Mouse (Mus musculus) cerebellum, adult 11-12 months (tissue): Measurements from ENCODE around the gene Olfr57.
"Not testable (repeated sequence)": the region's sequence is repeated elsewhere in the genome, so short reads cannot be mapped to it uniquely, and the experiment has no call there.

ENCODE experiments used
- DNase-seq: peaks from one replicate; pipeline ENCODE4 v3.0.0; 2022

Gene Olfr57

DNA sequence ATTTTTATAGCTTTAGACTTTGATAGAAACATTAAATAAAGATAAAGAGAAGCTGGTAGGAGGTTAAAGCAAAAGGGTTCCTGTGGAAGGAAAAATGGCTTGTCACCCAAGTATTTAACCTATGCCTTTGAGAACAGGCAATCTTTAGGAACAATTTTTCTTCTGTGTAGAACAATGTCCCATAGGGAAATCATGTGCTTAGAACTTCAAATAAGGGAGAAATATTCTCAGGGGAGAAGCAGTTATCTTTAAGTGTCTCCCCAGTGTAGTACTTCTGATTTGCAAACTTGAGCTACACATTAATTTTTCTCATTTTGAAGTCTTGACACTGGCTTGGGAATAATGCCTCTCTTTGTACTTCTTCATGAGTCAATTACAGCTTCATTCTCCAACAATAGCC, at the start of gene Olfr57:
Gene Olfr57, plus strand, starts transcription at position 301 of the 400 bp plus-strand sequence.
- no peak for DNase-seq

DNA sequence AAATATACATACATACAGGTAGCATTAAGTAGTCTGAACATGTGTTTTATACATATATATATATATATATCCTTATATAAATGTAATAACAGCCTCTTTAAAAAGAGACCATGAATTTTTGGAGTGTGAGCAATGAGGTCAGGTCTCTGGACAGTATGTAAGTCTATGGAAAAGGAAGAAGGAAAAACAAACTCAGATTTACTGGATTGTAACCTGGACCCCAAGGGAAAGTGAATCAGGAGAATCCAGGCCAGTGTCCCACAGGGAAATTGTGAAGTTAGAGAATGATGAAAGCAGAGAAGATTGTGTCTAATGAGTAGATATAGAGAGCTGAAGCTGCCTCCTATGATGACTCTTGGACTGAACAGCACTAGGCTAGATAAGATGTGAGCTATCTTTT, 47.8 kb upstream of the Olfr57 start, which contains the start of gene Olfr1352:
Gene Olfr1352, plus strand, starts transcription at position 301 of the 400 bp plus-strand sequence.
- no peak for DNase-seq

DNA sequence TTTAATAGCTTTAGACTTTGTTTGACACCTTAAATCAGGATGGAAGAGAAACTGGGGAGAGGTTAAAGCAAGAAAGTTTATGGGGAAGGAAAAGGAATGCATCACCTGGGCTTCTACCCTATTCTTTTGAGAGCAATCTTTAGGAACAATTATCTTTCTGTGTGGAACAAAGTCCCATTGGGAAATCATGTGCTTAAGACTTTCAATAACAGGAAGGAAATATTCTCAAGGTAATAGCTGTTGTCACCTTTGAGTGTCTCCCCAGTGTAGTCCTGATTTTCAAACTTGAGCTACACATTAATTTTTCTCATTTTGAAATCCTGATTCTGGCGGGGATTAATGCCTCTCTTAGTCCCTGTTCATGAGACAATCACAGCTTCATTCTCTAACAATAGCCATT, 16.4 kb upstream of the Olfr57 start, which contains the start of gene Olfr1351:
Gene Olfr1351, plus strand, starts transcription at position 301 of the 400 bp plus-strand sequence.
- DNase-seq = no peak

DNA sequence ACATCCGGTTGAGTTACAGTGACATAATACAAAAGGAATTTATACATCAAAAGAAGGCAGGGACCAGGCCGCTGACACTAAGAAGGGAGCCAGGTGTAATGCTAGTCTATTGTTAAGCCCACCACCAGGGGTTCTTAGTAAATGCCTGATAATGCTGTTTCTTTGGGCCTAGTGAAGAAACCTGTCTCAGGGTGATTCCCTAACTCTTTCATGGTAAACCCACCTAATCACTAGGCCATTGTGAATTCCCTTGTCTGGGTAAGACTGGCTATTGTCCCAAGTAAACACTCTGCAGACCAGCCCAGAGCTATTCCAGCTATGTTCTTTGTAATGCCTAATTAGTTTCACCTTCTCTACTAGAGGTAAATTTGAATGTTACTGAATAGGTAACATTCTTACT, 13.9 kb downstream of the Olfr57 start:
- DNase-seq = not testable (repeated sequence)

DNA sequence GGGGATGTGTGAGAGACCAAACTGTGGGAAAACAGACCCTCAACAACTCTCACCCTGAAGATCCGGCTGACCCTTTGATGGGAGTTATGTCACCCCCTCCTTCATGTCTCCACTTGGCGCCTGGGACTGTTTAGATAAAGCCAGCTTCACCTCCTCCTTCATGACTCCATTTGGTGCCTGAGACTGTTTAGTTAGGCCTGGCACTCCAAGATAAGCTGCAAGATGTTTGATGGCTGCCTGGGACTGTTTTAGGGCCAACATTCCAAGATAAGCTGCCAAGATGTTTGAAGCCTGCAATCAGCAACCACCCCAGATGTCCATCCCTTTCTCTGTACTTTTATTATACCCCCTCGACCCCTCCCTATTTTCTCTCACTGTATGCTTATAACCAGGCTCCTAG, 28.8 kb downstream of the Olfr57 start:
- not testable (repeated sequence) for DNase-seq
